In genomic region chr11:33512854-33513375, GRCm38 (mm10) we compare ENCODE assay signal across 8 mouse cellular contexts. TPM values are rescaled to one million over a fixed set of nuclear protein-coding genes. Genes with fewer than 3 reads are reported as not detected.
DNase-seq lines count a peak whose midpoint lies in the region; ATAC-seq and TF ChIP-seq lines count a peak whose summit lies in the region.

No protein-coding gene starts in this region.

- peak; percentile 74 to 81 for DNase-seq in adrenal gland, postnatal 36 days
- peak; percentile 88 for DNase-seq in embryo, embryonic 10 days (ENCODE audit: low spot score)
- DNase-seq in gastrocnemius, adult 18-20 months (ENCODE audit: low spot score), result peak; percentile 10
- DNase-seq in hindbrain, embryonic 14.5 days (ENCODE audit: low spot score), result peak; percentile 80
- peak; percentile 49 to 51 for DNase-seq in layer of hippocampus, postnatal 25 days (ENCODE audit: extremely low spot score in 1 of 2, low spot score in 1 of 2)
- peak; percentile 89 for DNase-seq in lung, postnatal 0 days (ENCODE audit: low spot score)
- DNase-seq in retina, postnatal 7 days (ENCODE audit: low read depth, low spot score), result peak; percentile 60
- no peak for DNase-seq in adipocyte (ENCODE audit: low spot score)

- H3K36me3 ChIP-seq in hindbrain, embryonic 14.5 days (replicated peaks; ENCODE audit: control insufficient read depth, insufficient read depth), result no peaks in the 10 kb centered on the region
- H3K36me3 ChIP-seq in lung, postnatal 0 days (ENCODE audit: insufficient read depth, low read length), result no peaks in the 10 kb centered on the region

- H3K27me3 ChIP-seq in hindbrain, embryonic 14.5 days (ENCODE audit: control insufficient read depth, insufficient read depth, low read length), result no peaks in the 10 kb centered on the region
- no peaks in the 10 kb centered on the region for H3K27me3 ChIP-seq in lung, postnatal 0 days (replicated peaks; ENCODE audit: insufficient read depth, low read length)

- H3K4me2 ChIP-seq in hindbrain, embryonic 14.5 days (replicated peaks), result peak overlapping the region; percentile 67
- peak overlapping the region; percentile 95 for H3K4me2 ChIP-seq in lung, postnatal 0 days (replicated peaks; ENCODE audit: low read depth, low read length)

- under 1% methylated on average over 40 of the region's 43 CpGs for WGBS in hindbrain, embryonic 14.5 days
- WGBS in lung, postnatal 0 days, result 0% methylated on average over 34 of the region's 43 CpGs

- H3K9me3 ChIP-seq in hindbrain, embryonic 14.5 days (ENCODE audit: control insufficient read depth, low read length), result no peaks in the 10 kb centered on the region
- no peaks in the 10 kb centered on the region for H3K9me3 ChIP-seq in lung, postnatal 0 days (ENCODE audit: low read length)

- peak overlapping the region; percentile 91 for H3K9ac ChIP-seq in hindbrain, embryonic 14.5 days
- H3K9ac ChIP-seq in lung, postnatal 0 days (replicated peaks; ENCODE audit: low read depth), result peak overlapping the region; percentile 75

- peaks cover 6% of the 10 kb centered on the region for H3K4me1 ChIP-seq in hindbrain, embryonic 14.5 days (replicated peaks; ENCODE audit: control insufficient read depth, insufficient read depth, low read length)
- no peaks in the 10 kb centered on the region for H3K4me1 ChIP-seq in lung, postnatal 0 days (ENCODE audit: insufficient read depth, low read depth, low read length)

- peak; percentile 54 for TF ChIP-seq CTCF in lung, postnatal 0 days (IDR thresholded peaks at IDR 0.05)

- TF ChIP-seq EP300 in lung, postnatal 0 days (IDR thresholded peaks at IDR 0.05), result no peak

- peak overlapping the region; percentile 89 for H3K27ac ChIP-seq in hindbrain, embryonic 14.5 days
- H3K27ac ChIP-seq in lung, postnatal 0 days (ENCODE audit: low read length), result peak overlapping the region; percentile 64

- H3K4me3 ChIP-seq in hindbrain, embryonic 14.5 days (replicated peaks; ENCODE audit: low read length), result peak overlapping the region; percentile 93
- H3K4me3 ChIP-seq in lung, postnatal 0 days (ENCODE audit: low read depth, low read length), result peak overlapping the region; percentile 75

- peak; percentile 92 for ATAC-seq in hindbrain, embryonic 14.5 days (ENCODE audit: low FRiP score)
- peak; percentile 93 for ATAC-seq in lung, postnatal 0 days

RNA-seq across cellular contexts. Expression of gene Ranbp17, which starts 0.6 kb away (rescaled TPM):
- 1 to 10 TPM; 5.4 to 5.9 TPM for total RNA-seq in adrenal gland, postnatal 36 days (2021)
- under 1 TPM; 0.18 to 0.38 TPM for total RNA-seq in gastrocnemius, adult 18-20 months (2021)
- polyA plus RNA-seq in hindbrain, embryonic 14.5 days (2014; fragmentation: Nextera tagmentation; extraction: Ambion mirVana), result 10.6 and 11.0 TPM in 2 replicates
- 1 to 10 TPM; 8.1 to 9.8 TPM for total RNA-seq in layer of hippocampus, postnatal 25 days (2021)
- polyA plus RNA-seq in lung, postnatal 0 days (2015; fragmentation: Nextera tagmentation; extraction: Ambion mirVana), result 2.2 and 2.5 TPM in 2 replicates

Comparison
In these comparisons a context has a peak if more than half of its experiments do, and no peak if none do; other contexts are left out.
1. RNA of gene Ranbp17, which starts 0.6 kb away (total RNA-seq): 8.1 to 9.8 TPM in layer of hippocampus, postnatal 25 days and 5.4 to 5.9 TPM in adrenal gland, postnatal 36 days; 0.18 to 0.38 TPM in gastrocnemius, adult 18-20 months; every median in the first group is over 4 times any median in the second.